Mouse (Mus musculus): ENCODE measurements around the gene Nrap. TPM values are rescaled to one million over a fixed set of nuclear protein-coding genes. Genes with fewer than 3 reads are reported as not detected.
A peak's percentile ranks its signal among the peaks of the same experiment; 100 is the strongest.
"Not testable (repeated sequence)": the region's sequence is repeated elsewhere in the genome, so short reads cannot be mapped to it uniquely, and the experiment has no call there.

Gene Nrap
- not detected for polyA plus RNA-seq (2017; shearing (Covaris generic))

DNA sequence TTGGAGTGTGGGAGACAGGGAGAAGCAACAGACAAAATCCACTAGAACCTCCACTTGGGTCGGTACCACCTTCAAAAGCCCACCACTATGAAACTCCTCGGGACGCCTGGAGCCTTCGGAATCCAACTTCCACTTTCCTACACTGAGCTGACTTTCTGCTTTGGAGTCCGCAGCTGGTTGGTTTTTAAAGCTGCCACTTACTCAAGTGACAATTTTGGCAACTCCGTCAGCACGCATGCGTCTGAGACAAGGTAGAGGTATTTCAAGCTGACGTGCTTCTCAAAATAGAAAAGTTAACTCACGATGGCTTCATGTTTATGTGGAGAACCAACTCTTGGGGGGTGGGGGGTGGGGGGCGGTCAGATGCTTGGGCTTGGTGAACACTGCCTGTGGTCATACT, at the start of gene Nrap:
Nrap (minus strand) TSS at position 159 of the 400 bp plus-strand sequence.
- no peak for ATAC-seq

DNA sequence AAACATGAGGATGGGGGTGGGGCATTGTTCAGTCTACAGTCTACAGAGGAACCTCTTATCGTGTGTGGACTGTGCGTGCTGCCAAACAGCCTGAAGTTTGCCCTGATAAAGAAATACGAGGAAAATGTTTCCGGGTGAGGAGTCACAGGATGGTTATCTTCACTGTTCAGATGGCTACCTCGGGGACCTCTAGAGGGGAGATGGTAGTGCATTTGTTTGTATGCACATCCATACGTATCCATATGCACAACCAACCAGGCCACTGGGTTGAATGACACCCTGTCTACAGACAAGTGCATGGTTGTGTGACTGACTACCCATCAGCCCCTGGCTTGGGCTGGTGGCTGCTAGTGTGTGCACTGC, 49.2 kb upstream of the Nrap start:
- no peak for ATAC-seq

DNA sequence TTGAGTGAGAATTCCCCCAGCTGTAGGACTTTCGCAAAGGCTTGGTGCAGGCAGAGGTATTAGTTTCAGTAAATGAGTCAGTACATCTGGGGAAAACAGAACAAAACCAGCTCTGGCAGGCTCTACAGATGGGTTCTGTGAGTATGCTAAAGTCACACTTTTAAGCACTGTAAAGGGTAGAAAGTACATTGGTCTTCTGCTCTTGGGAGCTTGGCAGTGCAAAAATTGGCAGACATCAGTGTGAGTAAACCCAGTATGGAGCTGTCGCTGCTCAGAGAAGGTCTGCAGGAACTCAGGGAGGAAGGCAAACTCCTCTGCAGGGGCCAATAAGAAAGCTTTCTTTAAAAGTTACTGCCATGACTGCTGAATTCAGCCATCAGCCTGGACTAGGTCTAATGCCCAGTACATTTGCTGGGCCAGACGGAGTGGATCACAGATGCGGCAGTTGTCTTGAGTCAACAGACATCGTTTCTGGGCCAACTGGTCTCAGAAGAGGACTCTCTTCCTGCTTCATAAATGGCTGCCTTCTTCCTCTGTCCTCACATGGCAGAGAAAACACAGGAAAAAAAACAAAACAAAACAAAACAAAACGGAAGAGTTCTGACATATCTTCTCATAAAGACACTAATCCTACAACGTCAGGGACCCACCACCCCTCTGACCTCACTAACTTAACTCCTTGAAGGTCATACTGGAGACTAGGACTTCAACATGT, 48.7 kb upstream of the Nrap start:
- no peak for ATAC-seq

DNA sequence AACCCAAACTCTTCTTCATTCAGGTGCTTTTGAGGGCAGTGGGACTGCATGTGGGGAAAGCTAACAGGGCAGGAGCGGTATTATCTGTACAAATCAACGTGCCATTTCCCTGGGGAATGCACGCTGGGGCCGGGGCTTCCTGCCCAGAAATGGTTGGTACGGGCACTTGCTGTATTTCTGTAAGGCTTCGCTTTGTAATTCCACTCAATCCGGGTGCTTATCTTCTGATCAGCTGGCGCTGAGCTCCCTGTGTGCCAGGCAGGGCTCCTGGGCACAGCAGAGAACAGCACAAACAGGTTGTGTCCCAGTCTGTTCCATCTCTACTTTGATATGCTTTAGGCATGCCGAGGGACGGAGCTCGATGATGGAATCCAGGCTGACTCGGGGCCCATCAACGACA, 46.5 kb upstream of the Nrap start:
- ATAC-seq, result no peak

DNA sequence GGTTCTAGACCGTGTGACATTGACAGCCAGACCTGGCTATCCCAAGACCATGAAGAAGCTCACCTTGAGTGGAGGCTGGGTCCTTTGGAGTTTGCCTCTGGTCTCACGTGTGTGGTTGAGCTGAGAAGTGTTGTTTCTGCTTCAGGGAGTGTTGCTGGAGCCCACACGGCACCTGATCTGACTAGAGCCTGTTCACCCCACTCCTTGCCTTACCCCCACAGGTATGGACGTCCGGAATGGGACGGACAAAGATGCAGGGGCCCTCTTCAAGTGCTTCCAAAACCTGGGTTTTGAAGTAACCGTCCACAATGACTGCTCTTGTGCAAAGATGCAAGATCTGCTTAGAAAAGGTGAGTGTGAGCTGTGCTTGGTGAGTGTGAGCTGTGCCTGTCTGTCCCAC, 43.7 kb upstream of the Nrap start:
- ATAC-seq, result no peak

DNA sequence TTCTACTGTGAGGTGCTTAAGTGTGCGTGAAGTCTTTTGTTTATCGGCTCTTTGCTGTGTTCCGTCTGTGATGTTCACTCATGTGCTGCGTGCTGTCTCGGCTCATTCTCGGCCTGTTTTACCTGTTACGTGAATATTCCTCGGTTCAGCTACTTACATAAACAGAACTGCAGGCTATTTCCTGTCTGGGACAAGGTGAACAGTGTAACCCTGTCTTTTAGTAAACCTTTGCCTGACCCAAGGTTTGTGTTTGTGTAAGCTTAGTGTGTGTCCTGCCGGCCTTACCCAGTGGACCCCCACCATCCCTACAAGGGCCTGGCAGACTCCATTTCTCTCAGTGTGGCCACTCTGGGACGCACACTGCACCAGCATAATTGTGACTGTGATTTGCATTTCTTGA, 42.9 kb upstream of the Nrap start:
- no peak for ATAC-seq

DNA sequence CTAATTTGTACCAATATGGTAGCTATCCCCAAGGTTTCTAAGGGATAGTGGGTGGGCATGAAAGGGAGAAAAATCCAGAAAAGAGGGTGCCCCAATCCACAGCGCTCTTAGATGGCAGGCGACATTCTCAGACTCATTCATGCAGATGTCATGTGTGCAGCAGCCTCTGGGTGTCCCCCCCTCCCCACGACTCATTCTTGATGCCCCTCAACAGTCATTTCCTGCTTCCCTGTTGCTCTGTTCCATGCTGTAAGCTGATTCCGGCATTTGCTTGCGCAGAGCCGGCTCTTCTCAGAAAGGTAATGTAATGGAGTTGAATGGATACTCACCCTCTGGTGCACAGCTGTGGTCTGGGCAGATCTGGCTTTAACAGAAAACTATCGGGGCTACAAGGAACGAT, 40.5 kb upstream of the Nrap start:
- no peak for ATAC-seq

DNA sequence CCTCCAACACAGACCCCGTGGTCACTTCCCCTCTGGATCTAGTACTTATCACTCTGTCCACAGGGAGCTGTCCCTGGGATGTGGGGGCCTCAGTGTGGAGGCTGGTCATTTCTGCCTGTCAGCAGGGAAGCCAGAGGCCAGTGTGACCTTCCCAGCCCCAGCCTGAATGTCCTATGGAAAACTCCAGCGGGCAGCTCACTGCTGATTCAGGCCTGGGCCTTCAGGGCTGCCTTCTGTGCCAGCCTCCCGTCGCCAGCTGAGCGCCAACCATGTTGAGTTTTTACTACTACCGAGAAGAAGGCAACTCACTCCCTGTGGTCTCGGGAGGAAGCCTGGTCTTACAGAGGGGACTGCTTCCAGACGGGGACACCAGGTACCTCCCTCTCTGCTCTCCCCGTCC, 35.7 kb upstream of the Nrap start:
- ATAC-seq, result no peak

DNA sequence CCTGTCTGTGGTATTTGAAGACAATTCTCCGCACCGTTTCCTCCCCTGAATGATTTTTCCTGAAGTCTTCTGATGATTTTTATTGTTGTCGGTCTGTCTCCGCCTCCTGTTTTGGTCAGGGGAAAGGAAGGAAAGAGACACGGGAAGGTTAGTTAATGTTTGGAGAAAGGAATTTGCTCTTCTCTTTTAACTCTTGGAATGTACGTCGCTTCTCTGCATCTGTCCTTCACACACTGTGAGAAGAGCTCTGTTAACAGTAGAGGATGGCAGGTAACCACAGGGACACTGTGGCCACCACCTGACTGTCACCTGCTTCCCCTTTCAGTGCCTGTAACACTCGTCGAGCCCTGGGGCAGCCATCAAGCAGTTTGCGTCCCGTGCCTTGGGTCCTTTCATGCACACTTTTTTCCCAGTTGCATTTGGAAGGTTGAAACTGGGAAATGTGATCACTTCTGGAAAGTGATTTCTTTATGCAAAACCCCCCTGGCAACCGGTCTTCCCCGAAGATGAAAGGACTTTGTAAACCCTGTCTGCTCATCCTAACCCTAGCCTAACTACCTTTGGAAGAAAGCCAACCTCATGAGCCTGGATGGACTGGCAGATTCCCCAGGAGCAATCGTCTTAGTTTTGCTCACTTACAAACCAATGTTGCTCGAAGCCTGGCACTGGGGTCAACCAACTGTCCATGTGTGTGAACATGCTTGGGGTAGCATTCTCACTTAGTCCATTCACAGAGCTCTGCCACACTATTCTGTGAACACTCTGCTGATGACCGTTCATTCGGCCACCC, 35.0 kb upstream of the Nrap start:
- ATAC-seq, result no peak

DNA sequence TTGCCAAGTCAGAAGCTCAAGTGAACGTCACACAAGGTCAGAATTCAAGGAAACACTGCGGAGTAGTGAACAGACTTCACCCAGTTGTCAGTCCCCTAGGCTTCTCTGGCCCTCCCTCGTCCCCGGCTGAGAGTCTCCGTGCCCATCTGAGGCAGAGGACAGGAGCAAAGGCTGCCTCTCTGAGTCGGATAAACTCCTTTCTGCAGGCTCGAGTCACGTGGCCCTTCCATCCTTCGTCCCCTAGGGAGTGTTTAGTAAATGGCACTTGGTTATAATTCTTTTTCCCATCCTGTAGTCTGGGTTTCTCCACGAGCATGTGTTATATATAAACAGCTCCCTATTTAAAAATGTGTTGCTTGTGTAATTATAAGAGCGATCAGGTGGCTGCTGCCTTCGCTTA, 33.5 kb upstream of the Nrap start:
- no peak for ATAC-seq

DNA sequence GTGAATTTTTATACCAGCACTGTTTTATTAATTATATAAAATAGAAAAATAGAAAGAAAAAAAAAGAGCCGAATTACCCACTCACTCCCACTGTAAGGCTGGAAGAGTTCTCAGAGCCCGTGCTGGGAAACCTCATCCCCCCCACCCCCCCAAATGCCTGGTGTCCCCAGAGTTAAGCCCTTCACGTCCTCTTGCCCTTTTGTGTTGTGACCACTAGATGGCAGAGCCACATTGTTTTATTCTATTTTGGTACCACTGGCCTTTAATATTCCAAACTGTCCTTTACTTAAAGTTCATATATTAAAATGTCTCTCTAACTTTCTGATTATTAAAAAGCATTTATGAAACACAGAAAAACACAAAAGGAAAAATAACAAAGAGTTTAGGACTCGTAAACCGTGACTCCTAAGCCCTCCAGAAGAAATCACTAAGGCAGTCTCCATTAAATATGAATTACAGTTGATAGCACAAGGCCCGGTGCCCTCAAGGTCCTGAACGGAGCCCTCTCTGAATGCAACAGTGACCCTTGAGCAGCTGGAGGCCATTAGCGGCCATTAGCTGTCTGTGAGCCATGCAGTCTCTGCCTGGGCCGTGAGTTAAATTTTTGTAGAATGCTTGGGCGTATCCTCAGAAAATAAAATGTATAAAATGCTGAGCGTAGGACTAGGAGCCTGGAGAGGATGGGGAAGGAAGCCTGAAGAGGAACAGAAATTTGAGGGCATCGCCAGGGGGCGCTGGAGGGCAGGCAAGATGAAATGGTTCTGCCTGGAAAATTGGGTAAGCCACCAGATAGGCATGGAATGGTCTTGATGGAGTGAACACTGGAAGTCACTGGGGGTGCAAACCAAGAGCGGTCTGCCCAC, 32.9 kb upstream of the Nrap start:
- ATAC-seq, result peak; percentile 56

DNA sequence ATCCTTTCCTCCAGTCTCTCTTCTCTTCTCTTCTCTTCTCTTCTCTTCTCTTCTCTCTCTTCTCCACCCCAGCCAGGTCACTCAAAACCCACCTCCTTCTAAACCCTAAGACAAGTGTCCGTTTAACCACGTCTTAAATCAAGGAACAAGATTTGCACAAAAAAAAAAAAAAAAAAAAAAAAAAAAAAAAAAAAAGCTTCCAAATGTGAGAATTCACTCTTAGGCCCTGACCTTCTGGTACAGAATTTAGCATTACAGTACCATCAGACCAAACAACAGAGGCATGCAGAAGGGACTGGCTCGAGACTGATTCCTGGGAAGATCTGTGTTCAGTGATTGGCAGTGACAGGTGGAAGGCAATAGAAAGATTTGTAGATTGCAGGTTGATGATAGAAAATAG, 30.5 kb upstream of the Nrap start:
- ATAC-seq, result no peak

DNA sequence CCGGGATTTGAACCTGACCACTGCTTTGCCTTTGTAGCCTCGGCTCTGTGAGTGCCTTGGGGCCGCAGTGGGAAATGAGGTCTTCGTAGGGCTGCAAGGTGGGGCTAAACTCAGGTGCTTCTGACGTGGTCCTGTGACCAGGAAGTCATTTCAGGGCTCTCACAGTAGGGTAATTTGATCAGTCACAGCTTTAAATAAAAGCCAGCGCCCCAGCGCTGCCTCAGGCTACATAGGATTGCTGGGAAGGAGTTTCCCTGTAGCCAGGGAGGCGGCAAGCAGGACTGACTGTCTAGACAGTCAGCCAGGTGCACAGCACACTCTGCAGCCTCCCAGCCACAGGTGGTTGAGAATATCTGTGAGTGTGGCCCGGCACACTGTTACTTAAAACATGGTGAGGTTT, 29.6 kb upstream of the Nrap start:
- ATAC-seq, result no peak

DNA sequence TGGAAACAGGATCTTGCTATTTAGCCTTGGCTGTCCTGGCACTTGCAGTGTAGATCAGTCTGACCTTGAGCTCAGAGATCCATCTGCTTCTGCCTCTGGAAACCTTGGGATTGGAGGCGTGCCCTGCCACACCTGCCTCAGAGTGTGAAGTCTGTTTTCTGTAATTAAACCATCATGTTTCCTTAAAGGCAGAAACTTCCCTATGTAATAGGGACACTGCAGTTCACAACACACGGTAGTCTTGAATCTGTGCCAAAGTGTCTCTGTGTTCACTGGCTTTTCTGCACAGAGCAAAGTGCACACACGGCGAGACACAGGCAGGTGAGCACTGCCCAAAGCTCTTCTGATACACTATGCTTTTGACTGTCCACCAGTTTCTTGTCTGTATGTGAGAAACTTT, 28.6 kb upstream of the Nrap start:
- ATAC-seq, result no peak

DNA sequence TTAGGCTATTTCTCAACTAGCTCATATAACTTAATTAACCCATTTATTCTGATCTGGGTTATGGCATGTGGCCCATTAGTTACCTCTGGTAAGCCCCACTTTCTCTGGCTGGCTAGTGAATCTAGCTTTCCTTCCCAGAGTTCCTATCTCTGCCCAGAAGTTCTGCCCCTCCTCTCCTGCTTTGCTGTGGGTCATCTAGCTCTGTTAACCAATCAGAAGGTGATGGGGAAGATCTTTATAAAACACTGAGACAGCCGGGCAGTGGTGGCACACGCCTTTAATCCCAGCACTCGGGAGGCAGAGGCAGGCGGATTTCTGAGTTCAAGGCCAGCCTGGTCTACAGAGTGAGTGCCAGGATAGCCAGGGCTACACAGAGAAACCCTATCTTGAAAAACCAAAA, 20.0 kb upstream of the Nrap start:
- ATAC-seq, result not testable (repeated sequence)

DNA sequence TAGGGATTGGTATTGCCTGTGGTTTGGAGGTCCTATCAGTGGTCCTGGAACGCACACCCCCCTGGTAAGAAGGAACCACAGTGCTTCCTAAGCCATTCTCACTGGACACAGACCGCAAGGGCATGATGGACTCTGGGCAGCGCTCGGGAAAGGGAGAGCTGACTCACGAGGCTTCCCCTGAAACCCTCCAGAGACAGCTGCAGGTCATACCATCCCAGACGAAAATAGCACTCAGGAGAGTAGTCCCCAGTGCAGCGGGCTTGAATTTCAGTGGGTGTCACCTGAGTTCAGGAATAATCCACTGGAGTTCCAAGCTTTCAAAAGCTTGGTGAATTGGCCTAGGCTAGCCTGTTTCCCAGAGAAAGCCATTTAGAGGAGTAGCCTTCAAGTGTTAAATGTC, 16.7 kb upstream of the Nrap start:
- no peak for ATAC-seq

DNA sequence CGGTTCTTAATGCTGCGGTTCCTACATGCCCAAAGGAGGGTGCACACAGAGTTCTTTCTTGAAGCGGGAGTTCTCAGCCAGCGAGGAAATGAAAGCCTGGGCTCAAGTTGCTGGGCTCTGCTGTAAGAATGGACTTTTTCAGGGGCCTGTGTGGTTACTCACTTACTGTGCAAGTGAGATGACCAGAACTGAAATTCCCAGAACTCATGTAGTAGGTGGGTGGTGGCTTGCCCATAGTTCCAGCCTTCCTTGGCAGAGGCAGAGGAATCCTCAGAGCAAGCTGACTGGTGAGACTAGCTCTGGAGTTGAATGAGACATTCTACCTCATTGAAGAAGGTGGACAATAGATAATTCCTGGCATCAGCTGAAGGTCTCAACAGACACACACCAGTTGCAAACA, 16.0 kb upstream of the Nrap start:
- no peak for ATAC-seq

DNA sequence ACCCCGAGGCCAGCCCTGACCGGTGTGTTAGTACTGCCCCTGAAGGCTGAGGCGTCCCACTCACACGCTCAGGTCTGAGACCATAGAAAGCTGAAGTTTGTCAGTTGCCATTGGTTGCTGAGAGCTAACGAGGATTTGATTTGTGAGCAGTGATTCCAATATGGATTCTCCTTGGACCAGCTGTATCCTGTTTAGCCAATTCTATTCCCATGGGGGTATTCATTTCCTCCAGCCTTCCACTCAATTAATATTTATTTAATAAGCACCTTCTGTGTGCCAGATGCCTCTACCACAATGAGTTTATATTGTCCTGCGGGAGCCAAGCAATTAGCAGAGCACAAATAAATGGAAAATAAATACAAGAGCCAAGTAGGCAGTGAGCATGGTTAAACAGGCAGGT, 12.0 kb upstream of the Nrap start:
- no peak for ATAC-seq

DNA sequence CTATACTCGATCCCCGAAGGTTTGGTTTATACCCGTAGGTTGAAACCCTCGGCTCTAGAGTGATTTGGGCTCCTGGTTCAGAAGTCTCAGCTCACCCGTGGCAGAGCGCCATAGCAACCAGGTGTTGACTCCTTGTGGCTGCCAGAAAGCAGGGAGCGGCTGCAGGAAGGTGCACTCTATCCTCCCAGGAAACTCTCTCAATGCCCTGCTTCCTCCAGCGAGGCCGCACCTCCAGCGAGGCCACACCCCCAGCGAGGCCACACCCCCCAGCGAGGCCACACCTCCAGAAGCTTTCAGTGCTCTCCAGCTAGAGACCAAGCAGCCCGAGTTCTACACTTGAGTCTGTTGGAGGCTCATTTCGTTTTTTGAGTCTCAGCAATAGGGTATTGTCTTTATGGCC, 10.4 kb upstream of the Nrap start:
- peak; percentile 64 for ATAC-seq

DNA sequence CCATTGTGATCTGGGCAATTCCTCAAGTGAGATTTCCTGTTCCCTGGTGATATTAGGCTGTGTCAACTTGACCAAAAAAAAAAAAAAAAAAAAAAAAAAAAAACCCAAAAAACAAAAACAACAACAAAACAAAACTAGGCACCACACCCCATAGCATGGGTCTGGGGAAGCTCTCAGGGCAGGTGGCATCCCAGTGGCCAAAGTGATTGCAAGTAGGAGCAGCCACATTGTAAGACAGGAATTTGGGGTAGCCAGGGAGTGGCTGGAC, 8.6 kb upstream of the Nrap start:
- ATAC-seq, result no peak

DNA sequence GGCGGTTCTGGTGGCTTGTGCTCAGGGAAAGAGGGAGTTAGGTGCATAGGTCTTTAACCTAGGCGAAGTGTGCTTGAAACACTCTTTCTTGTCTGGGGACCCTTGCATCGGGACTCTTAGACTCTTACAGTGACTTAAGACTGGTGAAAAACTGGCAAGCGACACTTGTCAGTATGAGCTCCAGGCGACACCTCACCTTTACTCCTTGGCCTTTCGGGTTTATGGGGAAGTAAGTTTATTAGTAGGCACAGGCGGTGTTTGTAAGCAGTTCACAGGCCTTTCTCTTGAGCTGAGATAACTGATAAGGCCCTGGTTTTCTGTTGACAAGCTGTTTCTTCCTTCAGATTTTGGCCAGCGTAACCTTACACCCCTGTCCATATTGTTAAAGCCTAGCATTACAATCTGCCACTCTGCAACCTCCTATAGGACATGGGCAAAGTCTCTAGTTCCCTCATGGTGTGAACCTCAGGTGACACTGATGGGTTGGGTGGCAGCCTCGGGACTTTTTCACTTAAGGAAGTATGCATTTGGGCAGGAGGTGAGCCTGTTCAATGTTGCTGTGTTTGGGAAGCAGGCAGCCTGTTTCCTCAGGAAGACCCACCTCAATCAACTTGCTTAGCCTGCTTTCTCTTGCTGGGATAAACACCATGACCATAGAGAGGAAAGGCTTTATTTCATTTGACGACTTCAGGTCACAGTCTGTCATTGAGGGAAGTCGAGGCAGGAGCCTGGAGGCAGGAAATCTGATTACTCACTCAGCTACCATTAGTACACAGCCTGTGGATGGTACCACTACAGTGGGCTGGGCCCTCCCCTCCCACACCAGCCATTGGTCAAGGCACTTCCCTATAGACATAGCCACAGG, 8.1 kb upstream of the Nrap start:
- no peak for ATAC-seq

DNA sequence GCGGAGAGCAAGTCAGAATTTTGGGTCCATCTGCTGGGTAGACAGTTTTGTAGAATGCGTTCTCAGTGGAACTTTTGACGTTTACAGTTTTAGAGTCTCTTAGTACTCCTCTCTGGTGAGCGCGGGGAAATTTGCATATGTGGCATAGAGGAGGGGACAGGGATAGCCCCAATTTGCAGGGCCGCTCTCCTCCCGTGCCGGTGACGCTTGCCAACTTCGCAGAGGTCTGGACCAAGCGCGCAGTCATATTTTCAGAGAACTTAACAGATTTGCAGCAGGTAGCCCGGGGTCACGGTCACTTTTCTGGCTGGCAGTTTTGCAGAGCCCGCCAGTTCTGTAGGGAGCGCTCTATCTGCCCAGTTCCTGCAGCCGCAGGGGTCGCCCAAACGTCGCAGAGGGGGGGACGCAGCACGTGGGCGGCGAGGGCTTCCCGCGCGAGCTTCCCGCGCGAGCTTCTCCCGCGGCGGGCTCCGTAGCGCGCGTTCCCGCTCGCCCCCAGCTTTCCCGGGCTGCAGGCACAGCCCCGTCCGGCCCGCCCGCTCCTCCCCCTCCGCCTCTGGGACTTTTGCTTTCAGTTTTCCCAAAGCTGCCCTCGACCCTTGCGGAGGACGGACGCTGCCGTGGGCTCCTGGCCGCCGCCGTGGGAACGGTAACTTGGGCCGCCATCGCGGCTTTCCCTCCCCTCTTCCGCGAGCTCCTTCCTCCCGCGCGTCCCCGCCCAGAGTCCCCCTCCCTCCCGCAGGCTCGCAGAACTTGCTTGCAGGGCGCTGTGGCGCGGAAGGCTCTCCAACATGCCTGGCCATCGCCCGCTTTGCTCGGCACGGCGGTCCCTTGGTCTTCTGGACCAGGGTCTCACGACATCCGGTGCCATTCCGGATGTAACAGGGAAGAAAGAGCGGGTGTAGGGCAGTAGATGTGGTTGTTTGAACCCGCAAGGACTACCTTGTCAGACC, 7.1 kb upstream of the Nrap start, which contains the start of gene Casp7:
Casp7 (plus strand) TSS at position 461 of the 953 bp plus-strand sequence.
- peak; percentile 85 for ATAC-seq
